Mouse (Mus musculus) ES-Bruce4 (cell line): ENCODE results near the gene Agpat1.

Experiments
- CTCF ChIP-seq: IDR thresholded peaks from one replicate; pipeline ENCODE4 v1.8.1; 2011; ENCODE audit warnings: low read depth, low read length
- POLR2A ChIP-seq: IDR thresholded peaks from one replicate; pipeline ENCODE4 v1.8.1; 2011; ENCODE audit warnings: low read length; ENCODE audit not compliant: insufficient read depth

DNA sequence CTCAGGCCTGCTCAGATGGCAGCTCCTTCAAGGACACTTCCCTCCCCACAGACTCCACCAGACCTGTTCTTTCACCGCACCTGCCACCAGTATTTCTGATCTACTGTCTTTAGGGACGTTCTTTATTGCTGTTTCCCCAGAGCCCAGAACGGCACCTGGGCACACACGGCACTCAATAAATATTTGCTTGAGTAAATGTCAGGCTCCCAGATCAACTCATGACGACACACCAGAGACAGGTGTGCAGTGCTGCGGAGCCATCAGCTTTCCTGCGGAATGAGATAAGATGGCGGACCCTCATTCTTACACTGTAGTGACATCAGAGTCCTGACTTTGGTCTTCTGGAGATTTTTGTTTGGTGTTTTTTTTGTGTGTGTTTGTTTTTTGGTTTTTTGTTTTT is 16.9 kb downstream of the Agpat1 start:
- TF ChIP-seq POLR2A (no peak), CTCF (no peak)
